Mouse (Mus musculus): ENCODE results near the gene Hs2st1. TPM values are rescaled to one million over a fixed set of nuclear protein-coding genes. Genes with fewer than 3 reads are reported as not detected.

The Hs2st1 gene
- polyA plus RNA-seq, 1 experiment from 2014 or later: 6.6 TPM

Other genes with a start within 250 kb of the Hs2st1 start
- gene Selenof, start 123 bp upstream of the Hs2st1 start, polyA plus RNA-seq (2015; fragmentation: Nextera tagmentation; extraction: Ambion mirVana): 453 and 470 TPM in 2 replicates
- gene Sh3glb1, start 150.2 kb upstream of the Hs2st1 start, polyA plus RNA-seq (2015; fragmentation: Nextera tagmentation; extraction: Ambion mirVana): 144 and 148 TPM in 2 replicates
- 16.6 and 18.0 TPM in 2 replicates for gene Clca3a1, start 190.8 kb upstream of the Hs2st1 start, polyA plus RNA-seq (2015; fragmentation: Nextera tagmentation; extraction: Ambion mirVana)
- gene Clca3a2, start 249.3 kb upstream of the Hs2st1 start, polyA plus RNA-seq (2015; fragmentation: Nextera tagmentation; extraction: Ambion mirVana): 3.9 and 6.6 TPM in 2 replicates